Mouse (Mus musculus): ENCODE measurements around the gene Rtp1. TPM values are rescaled to one million over a fixed set of nuclear protein-coding genes. Genes with fewer than 3 reads are reported as not detected.

Rtp1 gene
- polyA plus RNA-seq, 1 experiment from 2014 or later, result not detected

- H3K36me3 ChIP-seq (replicated peaks), result no peaks in the 10 kb centered on the region
- no peak overlapping the region for H3K27ac ChIP-seq
- H3K4me1 ChIP-seq, result peaks cover 10% of the 10 kb centered on the region; the same call in 1 of the 2 replicates
- no peaks in the 10 kb centered on the region for H3K9me3 ChIP-seq
- no peak overlapping the region for H3K9ac ChIP-seq
- no peak overlapping the region for H3K4me3 ChIP-seq
- 92% methylated on average over 8 of the region's 8 CpGs for WGBS
- ATAC-seq (replicated peaks), result no peak
- H3K4me2 ChIP-seq, result no peak overlapping the region
- no peaks in the 10 kb centered on the region for H3K27me3 ChIP-seq (replicated peaks)
Observed at GRCm38 (mm10) chr16:23419565-23420085, 9.3 kb upstream of the Rtp1 start.

GRCm38 (mm10) chr16:23423825-23424224, 5.1 kb upstream of the Rtp1 start:
- whole genome bisulfite sequencing, result 60% methylated on average over 5 of the region's 5 CpGs
- Histone ChIP-seq H3K4me2 (no peak overlapping the region), H3K27me3 (replicated peaks) (no peaks in the 10 kb centered on the region), H3K9me3 (no peaks in the 10 kb centered on the region), H3K27ac (no peak overlapping the region), H3K4me3 (no peak overlapping the region), H3K4me1 (no peaks in the 10 kb centered on the region), H3K9ac (no peak overlapping the region), H3K36me3 (replicated peaks) (no peaks in the 10 kb centered on the region)
- no peak for ATAC-seq (replicated peaks)

GRCm38 (mm10) chr16:23427701-23428100, 1.2 kb upstream of the Rtp1 start:
- ATAC-seq (replicated peaks), result no peak
- no peaks in the 10 kb centered on the region for H3K27me3 ChIP-seq (replicated peaks)
- WGBS, result 97% methylated on average over 1 of the region's 1 CpGs
- no peaks in the 10 kb centered on the region for H3K4me1 ChIP-seq
- no peaks in the 10 kb centered on the region for H3K9me3 ChIP-seq
- no peak overlapping the region for H3K27ac ChIP-seq
- H3K4me3 ChIP-seq, result no peak overlapping the region
- H3K4me2 ChIP-seq, result no peak overlapping the region
- no peaks in the 10 kb centered on the region for H3K36me3 ChIP-seq (replicated peaks)
- no peak overlapping the region for H3K9ac ChIP-seq

GRCm38 (mm10) chr16:23429991-23430390, 1.1 kb downstream of the Rtp1 start:
- H3K4me3 ChIP-seq, result no peak overlapping the region
- no peak for ATAC-seq (replicated peaks)
- H3K27me3 ChIP-seq (replicated peaks), result no peaks in the 10 kb centered on the region
- H3K4me1 ChIP-seq, result no peaks in the 10 kb centered on the region
- H3K9me3 ChIP-seq, result no peaks in the 10 kb centered on the region
- WGBS, result 90% methylated on average over 8 of the region's 8 CpGs
- H3K36me3 ChIP-seq (replicated peaks), result no peaks in the 10 kb centered on the region
- no peak overlapping the region for H3K27ac ChIP-seq
- no peak overlapping the region for H3K9ac ChIP-seq
- no peak overlapping the region for H3K4me2 ChIP-seq

- Histone ChIP-seq H3K27ac (no peak overlapping the region), H3K9ac (no peak overlapping the region), H3K36me3 (replicated peaks) (no peaks in the 10 kb centered on the region), H3K4me1 (no peaks in the 10 kb centered on the region), H3K9me3 (no peaks in the 10 kb centered on the region), H3K27me3 (replicated peaks) (no peaks in the 10 kb centered on the region), H3K4me2 (no peak overlapping the region), H3K4me3 (no peak overlapping the region)
- ATAC-seq (replicated peaks), result no peak
- WGBS, result 76% methylated on average over 12 of the region's 12 CpGs
Observed at GRCm38 (mm10) chr16:23437404-23438166, 8.7 kb downstream of the Rtp1 start.

- WGBS, result 88% methylated on average over 4 of the region's 4 CpGs
- H3K4me3 ChIP-seq, result no peak overlapping the region
Observed at GRCm38 (mm10) chr16:23444231-23444630, 15.3 kb downstream of the Rtp1 start.

GRCm38 (mm10) chr16:23449946-23450345, 21.0 kb downstream of the Rtp1 start:
- WGBS, result 90% methylated on average over 2 of the region's 2 CpGs
- Histone ChIP-seq H3K4me1 (no peaks in the 10 kb centered on the region), H3K36me3 (replicated peaks) (no peaks in the 10 kb centered on the region), H3K4me2 (no peak overlapping the region), H3K4me3 (no peak overlapping the region), H3K9me3 (no peaks in the 10 kb centered on the region), H3K9ac (no peak overlapping the region), H3K27ac (no peak overlapping the region), H3K27me3 (replicated peaks) (no peaks in the 10 kb centered on the region)
- no peak for ATAC-seq (replicated peaks)

More at GRCm38 (mm10) chr16:23444231-23444630, 15.3 kb downstream of the Rtp1 start:
- Histone ChIP-seq H3K9me3 (no peaks in the 10 kb centered on the region), H3K27me3 (replicated peaks) (no peaks in the 10 kb centered on the region), H3K4me2 (no peak overlapping the region), H3K9ac (no peak overlapping the region), H3K4me1 (no peaks in the 10 kb centered on the region), H3K27ac (no peak overlapping the region), H3K36me3 (replicated peaks) (no peaks in the 10 kb centered on the region)
- ATAC-seq (replicated peaks), result no peak

GRCm38 (mm10) chr16:23450816-23451215, 21.9 kb downstream of the Rtp1 start:
- Histone ChIP-seq H3K9ac (no peak overlapping the region), H3K36me3 (replicated peaks) (no peaks in the 10 kb centered on the region), H3K4me3 (no peak overlapping the region), H3K27me3 (replicated peaks) (no peaks in the 10 kb centered on the region), H3K4me1 (no peaks in the 10 kb centered on the region), H3K9me3 (no peaks in the 10 kb centered on the region), H3K27ac (no peak overlapping the region), H3K4me2 (no peak overlapping the region)
- WGBS, result 90% methylated on average over 4 of the region's 4 CpGs
- ATAC-seq (replicated peaks), result no peak

- peak; percentile 94 for ATAC-seq (replicated peaks)
- whole genome bisulfite sequencing, result 10% methylated on average over 3 of the region's 3 CpGs
Observed at GRCm38 (mm10) chr16:23452476-23452875, 23.5 kb downstream of the Rtp1 start.

GRCm38 (mm10) chr16:23454376-23454775, 25.4 kb downstream of the Rtp1 start:
- 78% methylated on average over 6 of the region's 6 CpGs for WGBS
- H3K9me3 ChIP-seq, result no peaks in the 10 kb centered on the region
- H3K27me3 ChIP-seq (replicated peaks), result no peaks in the 10 kb centered on the region
- H3K4me2 ChIP-seq, result no peak overlapping the region
- no peaks in the 10 kb centered on the region for H3K36me3 ChIP-seq (replicated peaks)
- H3K27ac ChIP-seq, result no peak overlapping the region
- ATAC-seq (replicated peaks), result no peak
- H3K4me1 ChIP-seq, result no peaks in the 10 kb centered on the region
- H3K4me3 ChIP-seq, result no peak overlapping the region
- H3K9ac ChIP-seq, result no peak overlapping the region

More at GRCm38 (mm10) chr16:23452476-23452875, 23.5 kb downstream of the Rtp1 start:
- Histone ChIP-seq H3K9me3 (no peaks in the 10 kb centered on the region), H3K27ac (no peak overlapping the region), H3K9ac (no peak overlapping the region), H3K4me1 (no peaks in the 10 kb centered on the region), H3K4me2 (no peak overlapping the region), H3K36me3 (replicated peaks) (no peaks in the 10 kb centered on the region), H3K4me3 (no peak overlapping the region), H3K27me3 (replicated peaks) (no peaks in the 10 kb centered on the region)

- no peaks in the 10 kb centered on the region for H3K36me3 ChIP-seq (replicated peaks)
- no peaks in the 10 kb centered on the region for H3K4me1 ChIP-seq
- 74% methylated on average over 3 of the region's 3 CpGs for WGBS
- no peak overlapping the region for H3K27ac ChIP-seq
- H3K4me2 ChIP-seq, result no peak overlapping the region
- no peak overlapping the region for H3K4me3 ChIP-seq
- no peaks in the 10 kb centered on the region for H3K9me3 ChIP-seq
- no peaks in the 10 kb centered on the region for H3K27me3 ChIP-seq (replicated peaks)
- no peak for ATAC-seq (replicated peaks)
- H3K9ac ChIP-seq, result no peak overlapping the region
Observed at GRCm38 (mm10) chr16:23456534-23456933, 27.6 kb downstream of the Rtp1 start.

- no peak overlapping the region for H3K4me3 ChIP-seq
- no peak overlapping the region for H3K9ac ChIP-seq
- H3K27me3 ChIP-seq (replicated peaks), result no peaks in the 10 kb centered on the region
- no peak for ATAC-seq (replicated peaks)
- H3K4me1 ChIP-seq, result no peaks in the 10 kb centered on the region
- 96% methylated on average over 5 of the region's 5 CpGs for WGBS
- no peaks in the 10 kb centered on the region for H3K36me3 ChIP-seq (replicated peaks)
- no peak overlapping the region for H3K27ac ChIP-seq
- no peaks in the 10 kb centered on the region for H3K9me3 ChIP-seq
- H3K4me2 ChIP-seq, result no peak overlapping the region
Observed at GRCm38 (mm10) chr16:23457338-23457737, 28.4 kb downstream of the Rtp1 start.

Measured in midbrain, embryonic 15.5 days (tissue).